Mouse (Mus musculus): ENCODE measurements around the gene Stk32c. TPM values are rescaled to one million over a fixed set of nuclear protein-coding genes. Genes with fewer than 3 reads are reported as not detected.

Stk32c gene
- polyA plus RNA-seq, 1 experiment from 2014 or later, result 0.46 TPM

Other genes starting within 250 kb of the Stk32c start
- gene Dpysl4, start 127.3 kb downstream of the Stk32c start, polyA plus RNA-seq (2016; fragmentation: Nextera tagmentation; extraction: Ambion mirVana), result 139 and 143 TPM in 2 replicates
- 5.1 and 6.0 TPM in 2 replicates for gene Lrrc27, start 319 bp downstream of the Stk32c start, polyA plus RNA-seq (2016; fragmentation: Nextera tagmentation; extraction: Ambion mirVana)
- 4.0 and 4.8 TPM in 2 replicates for gene Pwwp2b, start 35.2 kb upstream of the Stk32c start, polyA plus RNA-seq (2016; fragmentation: Nextera tagmentation; extraction: Ambion mirVana)
- 17.3 TPM in 2 replicates for gene Inpp5a, start 175.8 kb upstream of the Stk32c start, polyA plus RNA-seq (2016; fragmentation: Nextera tagmentation; extraction: Ambion mirVana)

All from forebrain, embryonic 12.5 days (tissue).